Mouse (Mus musculus) regulatory T cell (primary cell): ENCODE data around the gene Trp53bp2.

Experiments used
- in situ Hi-C: fragments of 300-600 bp; cut with MboI, MseI; formaldehyde crosslinking; loops from one replicate; pipeline ENCODE4 v1.15.1; 2025; ENCODE audit warnings: high pct_unique_total_duplicates

The Trp53bp2 gene

DNA sequence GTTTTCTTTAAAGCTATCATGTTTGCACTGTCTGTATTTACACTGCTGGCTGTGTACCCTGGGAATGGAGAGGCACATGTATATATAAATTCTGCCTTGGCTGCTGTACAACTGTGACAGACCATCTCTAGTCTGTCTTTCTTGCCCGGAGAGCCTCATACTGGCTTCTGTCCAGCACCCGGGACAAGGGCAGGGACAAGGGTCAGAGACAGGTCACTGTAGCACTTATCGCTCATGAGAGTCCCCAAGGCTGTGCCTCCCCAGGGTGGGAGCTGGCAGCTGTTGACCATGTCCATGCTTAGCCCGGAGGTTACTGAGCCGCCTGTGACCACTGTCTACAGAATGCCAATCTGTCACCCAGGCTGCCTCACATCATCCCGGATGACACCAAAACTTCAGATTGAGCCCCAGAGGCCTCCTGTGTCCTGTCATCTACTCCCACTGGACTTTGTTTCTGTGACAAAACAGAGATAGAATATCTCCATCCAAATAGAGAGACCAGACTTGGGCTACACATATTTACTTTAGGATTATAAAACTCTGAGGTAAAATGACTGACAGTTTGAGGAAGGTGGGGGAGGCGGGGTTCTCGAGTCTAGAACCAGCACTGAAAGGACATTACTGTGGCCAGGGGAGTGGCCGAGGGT, 90.6 kb downstream of the Trp53bp2 start:
- in situ Hi-C loops = loop anchor here (25.0 kb wide), 1 partner anchor 1262 kb away; no protein-coding TSS in a partner anchor

DNA sequence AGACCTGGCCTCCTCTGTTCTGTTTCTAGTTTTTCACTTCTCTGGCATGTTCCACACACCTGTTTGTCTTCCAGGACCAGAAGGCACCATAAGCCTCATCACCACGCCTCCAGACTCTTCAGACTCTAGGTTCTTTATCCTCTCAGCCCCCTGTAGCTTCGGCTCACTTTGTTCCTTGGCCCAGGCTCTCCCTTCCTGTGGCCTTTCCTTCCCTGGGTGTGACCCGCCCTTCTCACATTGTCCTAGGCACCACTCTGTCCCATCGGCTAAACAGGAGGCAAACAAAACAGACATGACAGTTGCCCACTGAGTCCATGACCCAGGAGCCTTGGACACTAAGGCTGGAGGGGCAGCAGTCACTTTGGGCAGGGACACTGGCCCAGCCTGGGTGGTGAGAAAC, 91.3 kb downstream of the Trp53bp2 start:
- in situ Hi-C loops = loop anchor here (25.0 kb wide), 1 partner anchor 1263 kb away; no protein-coding TSS in a partner anchor

DNA sequence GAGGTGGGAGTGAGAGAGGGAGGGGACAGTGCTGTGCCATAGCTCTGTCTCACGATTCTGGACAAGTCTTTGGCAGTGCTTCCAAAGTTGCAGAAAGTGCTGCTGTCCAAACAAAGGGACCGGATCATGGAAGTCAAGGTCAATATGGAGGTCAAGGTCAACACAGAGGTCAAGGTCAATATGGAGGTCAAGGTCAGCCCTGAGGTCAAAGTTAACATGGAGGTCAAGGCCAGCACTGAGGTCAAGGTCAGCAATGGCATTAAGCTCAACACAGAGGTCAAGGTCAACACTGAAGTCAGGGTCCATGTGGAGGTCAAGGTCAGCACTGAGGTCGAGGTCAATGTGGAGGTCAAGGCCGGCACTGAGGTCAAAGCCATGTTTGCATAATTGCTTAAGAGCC, 91.9 kb downstream of the Trp53bp2 start:
- in situ Hi-C loops = loop anchor here (25.0 kb wide), 1 partner anchor 1264 kb away; no protein-coding TSS in a partner anchor

DNA sequence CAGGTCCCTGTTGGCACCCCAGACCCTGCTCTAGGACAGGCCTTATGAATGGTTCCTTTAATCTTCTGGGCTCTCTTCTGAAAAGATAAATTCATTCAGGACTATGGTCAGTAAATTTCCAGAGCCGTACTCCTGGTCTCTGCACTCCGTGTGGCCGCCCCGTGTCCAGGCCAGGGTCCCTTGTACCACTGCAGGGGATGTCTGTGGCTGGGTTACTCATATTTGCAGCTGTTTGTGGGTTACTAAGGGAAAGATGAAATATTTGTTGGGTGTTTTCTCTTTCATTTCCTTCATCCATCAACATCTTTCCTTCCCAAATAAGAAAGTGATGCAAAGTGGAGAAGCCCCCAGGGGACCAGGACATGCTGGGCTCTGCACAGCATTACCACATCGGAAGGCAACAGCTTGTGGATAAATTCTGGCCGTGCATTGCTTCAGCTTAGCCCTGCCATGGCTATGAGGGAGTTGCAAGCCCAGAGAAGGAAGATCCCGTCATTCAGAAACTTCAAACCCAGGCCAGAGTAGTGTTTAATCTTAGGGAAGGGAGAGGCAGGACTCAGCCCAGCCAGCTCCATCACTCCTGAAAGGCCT, 92.9 kb downstream of the Trp53bp2 start:
- in situ Hi-C loops = loop anchor here (25.0 kb wide), 1 partner anchor 1265 kb away; no protein-coding TSS in a partner anchor

DNA sequence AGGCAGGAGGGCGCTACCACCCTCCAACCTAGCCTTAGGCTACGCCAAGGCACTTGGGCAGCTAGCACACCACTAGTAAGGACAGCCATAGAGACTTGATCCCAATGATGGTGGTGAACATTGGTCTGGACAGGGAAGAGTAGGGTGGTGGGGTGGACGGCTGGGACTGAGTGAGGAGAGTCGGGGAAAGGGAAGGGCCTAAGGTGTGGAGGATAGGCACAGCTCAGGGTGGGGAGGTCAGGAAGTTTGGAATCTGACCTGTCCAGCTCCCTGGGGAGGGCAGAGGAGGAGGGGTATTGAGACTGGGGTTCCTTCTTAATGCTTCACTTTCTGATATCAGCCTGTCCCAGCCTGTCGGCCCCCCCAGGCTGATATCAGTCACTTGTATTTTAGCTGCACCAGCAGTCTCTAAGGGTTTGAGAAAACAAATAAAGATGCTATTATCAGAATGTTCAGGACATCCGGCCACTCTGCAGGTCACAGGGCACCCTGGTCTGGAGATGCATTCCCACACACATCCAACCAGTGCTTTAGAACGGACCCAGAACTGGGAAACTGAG, 93.6 kb downstream of the Trp53bp2 start:
- in situ Hi-C loops = loop anchor here (25.0 kb wide), 1 partner anchor 1265 kb away; no protein-coding TSS in a partner anchor

DNA sequence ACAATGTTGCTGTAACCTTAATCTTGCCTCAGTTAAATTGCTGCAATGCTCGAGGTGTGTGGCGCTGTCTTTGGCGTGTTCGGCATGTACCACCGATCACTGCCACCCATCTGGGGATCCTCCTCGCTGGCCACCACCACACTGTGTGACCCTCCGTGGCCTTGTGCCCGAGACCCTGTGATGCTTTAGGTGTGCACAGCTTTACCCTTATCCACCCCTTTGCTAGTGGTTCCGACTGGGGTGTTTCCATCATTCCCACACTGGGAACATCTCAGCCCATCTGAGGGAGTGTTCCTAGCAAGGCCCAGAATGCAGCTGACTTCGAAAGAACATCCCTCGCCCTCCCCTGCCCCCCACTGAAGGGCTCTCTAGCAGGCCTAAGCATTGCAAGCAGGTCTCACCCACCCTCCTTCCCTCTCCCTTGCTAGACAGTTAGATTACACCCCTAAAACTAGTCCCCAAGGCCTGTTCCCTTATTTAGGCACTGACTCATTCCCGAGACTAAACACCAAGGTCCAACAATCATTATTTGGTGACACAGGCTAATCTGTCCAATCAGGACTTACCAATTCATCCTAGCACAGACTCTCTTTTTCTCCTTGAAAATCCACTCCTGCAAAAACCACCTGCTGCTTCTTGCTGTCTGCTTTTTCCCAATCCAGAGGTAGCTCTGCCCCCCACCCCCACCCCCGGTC, 94.4 kb downstream of the Trp53bp2 start:
- in situ Hi-C loops = loop anchor here (25.0 kb wide), 1 partner anchor 1266 kb away; no protein-coding TSS in a partner anchor

DNA sequence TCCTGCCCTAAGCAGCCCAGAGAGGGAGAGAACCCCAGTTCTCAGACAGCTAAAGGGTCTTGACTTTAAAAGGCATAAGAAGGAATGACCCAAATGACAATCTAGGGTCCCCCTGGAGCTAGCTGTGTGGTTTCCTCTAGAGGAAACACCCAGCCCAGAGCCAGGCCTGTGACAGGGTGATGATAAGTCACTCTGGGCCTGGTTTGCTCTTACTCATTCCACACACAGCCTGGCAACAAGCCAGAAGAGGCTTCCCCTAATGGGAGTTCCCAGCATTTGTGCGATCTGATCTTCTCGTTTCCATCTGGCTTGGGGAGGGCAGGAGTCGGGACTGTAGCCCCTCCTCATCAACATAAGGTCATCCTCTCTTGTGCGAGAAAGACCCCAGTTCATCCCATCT, 95.3 kb downstream of the Trp53bp2 start:
- in situ Hi-C loops = loop anchor here (25.0 kb wide), 1 partner anchor 1267 kb away; no protein-coding TSS in a partner anchor

DNA sequence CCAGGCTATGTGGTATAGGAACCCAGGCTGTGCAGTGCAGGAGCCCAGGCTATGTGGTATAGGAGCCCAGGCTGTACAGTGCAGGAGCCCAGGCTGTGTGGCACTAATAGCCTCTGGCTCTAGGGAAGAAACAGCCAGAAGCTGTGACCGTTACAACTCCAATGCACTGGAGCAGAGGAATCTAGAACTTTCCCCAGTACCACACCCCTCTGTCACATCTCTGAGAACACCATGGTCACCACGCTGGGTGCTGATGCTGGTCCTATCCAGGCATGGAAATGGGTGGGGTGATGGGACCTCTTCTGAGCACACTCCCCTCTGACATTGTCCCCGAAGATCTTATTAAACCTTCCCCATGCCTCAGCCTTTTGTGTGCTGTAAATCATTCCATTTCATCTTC, 96.3 kb downstream of the Trp53bp2 start:
- in situ Hi-C loops = loop anchor here (25.0 kb wide), 1 partner anchor 1268 kb away; no protein-coding TSS in a partner anchor

DNA sequence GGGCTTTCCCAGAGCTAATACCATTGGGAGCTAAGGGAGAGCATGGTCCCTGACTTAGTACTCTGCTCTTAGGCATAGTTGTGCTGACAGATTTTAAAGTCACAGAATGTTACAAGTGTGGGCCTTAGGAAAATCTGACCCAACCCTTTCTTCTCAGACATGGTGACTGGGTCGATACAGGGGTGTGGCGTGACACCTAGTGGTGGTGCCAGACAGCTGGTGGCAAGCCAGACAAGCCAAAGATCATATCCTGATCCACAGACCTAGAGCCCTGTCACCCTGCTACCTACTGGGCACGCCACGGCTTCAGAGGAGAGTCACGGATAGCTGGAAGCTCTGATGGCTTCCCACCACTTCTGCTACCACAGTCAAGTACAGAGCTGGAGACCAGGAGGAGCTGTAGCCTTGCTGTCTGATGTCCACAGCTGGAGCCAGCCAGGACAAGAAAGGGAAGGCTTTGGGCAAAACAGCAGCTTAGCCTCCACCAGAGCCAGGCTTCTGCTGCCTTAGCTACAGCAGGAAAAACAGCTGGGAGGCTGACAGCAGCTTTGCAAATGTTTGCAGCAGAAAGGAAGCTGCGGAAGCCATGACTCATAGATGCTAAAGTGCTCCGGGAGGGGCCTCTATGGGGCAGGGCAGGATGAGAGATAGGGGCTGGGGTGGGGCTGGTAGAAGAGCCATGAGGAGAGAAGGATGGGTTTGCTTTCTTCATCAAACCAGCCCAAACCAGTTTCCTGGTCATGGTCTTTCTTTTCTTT, 97.4 kb downstream of the Trp53bp2 start:
- in situ Hi-C loops = loop anchor here (25.0 kb wide), 1 partner anchor 1269 kb away; no protein-coding TSS in a partner anchor

DNA sequence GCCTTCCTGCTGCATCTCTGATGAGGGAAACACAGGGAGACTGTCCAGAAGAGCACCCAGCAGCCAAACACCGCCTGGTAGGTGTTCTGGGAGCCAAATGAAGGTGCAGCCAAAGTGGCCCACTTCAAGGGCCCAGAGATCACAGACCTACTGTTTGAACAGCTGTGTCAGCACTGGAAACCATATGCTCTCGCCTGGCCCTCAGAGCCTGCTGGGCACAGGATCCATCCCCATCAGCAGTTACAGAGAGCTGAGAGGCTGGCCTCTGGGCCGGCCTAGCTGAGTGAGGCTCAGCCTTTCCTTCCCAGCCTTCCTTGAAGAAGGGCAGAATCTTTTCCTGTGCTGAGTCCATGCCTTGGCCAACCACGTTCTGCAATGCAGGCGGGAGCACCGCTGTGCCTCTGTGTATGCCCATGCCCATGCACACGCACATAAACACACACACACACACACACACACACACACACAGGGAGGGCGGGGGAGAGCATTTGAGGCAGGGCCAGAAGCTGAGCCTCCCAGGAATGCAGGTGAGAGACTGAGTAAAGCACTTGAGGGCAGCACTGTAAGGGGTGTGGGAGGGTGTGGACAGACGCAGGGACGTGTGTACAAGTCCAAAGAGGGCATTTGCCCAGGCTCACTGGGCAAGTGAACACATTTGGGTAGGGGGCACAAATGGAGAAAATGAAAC, 100.3 kb downstream of the Trp53bp2 start:
- in situ Hi-C loops = loop anchor here (25.0 kb wide), 1 partner anchor 1272 kb away; no protein-coding TSS in a partner anchor

DNA sequence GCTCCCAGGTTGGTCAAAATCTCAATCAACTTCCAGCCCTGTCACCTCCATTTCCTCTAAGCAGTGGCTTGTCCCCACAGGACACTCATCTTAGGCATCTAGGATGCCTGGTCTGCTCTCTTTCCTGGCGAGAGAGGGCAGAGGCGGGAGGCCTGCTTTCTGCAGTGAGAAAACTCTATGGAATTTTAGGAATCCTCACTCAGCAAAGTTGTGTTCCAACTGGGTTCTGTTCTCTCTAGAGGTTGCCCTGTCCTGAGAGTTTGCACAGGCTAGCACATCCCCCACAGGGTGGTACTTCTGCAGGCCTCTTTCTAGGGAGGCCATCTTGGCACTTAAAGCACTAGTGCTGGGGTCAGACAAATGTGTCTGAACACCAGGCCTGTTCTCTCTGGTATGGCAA, 102.1 kb downstream of the Trp53bp2 start:
- in situ Hi-C loops = loop anchor here (25.0 kb wide), 1 partner anchor 1274 kb away; no protein-coding TSS in a partner anchor

DNA sequence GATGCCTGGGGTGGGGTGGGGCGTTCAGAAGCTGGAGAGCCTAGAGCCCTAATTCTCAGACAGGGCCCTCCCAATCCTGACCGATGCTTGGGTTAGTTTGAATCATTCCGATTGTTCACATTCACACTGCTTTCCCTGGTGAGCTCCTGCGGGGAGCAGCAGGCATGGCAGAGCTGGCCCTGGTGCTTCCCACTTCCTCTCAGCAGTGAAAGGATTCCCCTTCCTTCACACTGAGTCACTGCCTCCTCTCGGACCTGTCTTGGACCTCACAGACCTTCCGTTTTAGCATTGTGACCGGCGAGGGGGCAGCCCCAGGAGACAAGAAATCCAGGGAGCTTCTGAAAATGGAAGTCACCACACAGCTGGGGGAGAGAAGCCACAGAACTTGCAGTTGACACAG, 102.8 kb downstream of the Trp53bp2 start:
- in situ Hi-C loops = loop anchor here (25.0 kb wide), 1 partner anchor 1274 kb away; no protein-coding TSS in a partner anchor
